Mouse (Mus musculus): Measurements from ENCODE around the gene Ramp3. TPM values are rescaled to one million over a fixed set of nuclear protein-coding genes. Genes with fewer than 3 reads are reported as not detected.

The Ramp3 gene
- polyA plus RNA-seq, 1 experiment from 2014 or later = 8.1 TPM

DNA sequence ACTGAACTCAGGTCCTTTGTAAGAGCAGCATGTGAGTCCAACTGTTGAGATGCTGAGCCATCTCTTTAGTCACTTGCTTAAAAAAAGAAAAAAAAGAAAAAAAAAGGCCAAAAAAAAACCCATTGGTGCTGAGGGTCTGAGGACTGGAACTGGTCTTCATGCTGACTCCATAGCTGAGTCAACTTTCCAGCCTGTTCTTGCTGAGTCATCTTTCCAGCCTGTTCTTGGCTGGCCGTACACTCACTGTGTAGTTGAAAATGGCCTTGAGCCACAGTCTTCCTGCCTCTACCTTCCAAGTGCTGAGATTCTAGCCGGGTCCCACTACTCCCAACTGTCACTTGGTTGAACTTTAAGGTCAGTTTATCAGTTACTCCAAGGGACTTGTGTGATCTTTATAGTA, 8.3 kb downstream of the Ramp3 start:
- Histone ChIP-seq H3K27me3 (replicated peaks; ENCODE audit: control insufficient read depth, insufficient read depth, low read length) (no peaks in the 10 kb centered on the region), H3K9me3 (ENCODE audit: control insufficient read depth, low read length) (no peaks in the 10 kb centered on the region), H3K4me1 (replicated peaks; ENCODE audit: control insufficient read depth, insufficient read depth, low read length) (no peaks in the 10 kb centered on the region), H3K27ac (ENCODE audit: low read length) (no peak overlapping the region), H3K9ac (replicated peaks; ENCODE audit: low read depth, low read length) (no peak overlapping the region), H3K4me3 (replicated peaks; ENCODE audit: low read length) (no peak overlapping the region), H3K36me3 (ENCODE audit: control insufficient read depth, insufficient read depth) (no peaks in the 10 kb centered on the region), H3K4me2 (ENCODE audit: low read length) (no peak overlapping the region)
- ATAC-seq = no peak
- WGBS = 83% methylated on average over 2 of the region's 2 CpGs

DNA sequence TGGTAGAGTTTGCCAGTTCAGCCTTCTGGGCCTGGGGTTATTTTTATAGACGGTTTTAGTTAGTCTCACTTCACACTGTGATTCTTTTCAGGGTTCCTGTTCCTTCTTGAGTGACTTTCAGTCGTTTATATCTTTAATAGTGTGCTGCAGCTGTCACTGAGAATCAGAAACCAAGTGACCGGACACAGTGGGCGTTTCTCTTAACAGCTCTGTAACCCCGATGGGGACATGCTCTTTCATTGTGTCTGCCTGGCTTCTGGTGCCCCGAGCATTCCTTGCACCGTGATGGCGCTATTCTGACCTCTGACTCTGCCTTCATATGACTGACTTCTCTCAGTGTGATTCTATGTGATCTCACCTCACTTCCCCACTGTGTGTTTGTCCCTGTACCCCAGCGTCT, 10.7 kb downstream of the Ramp3 start:
- 35% methylated on average over 9 of the region's 9 CpGs for WGBS

GRCm38 (mm10) chr11:6670044-6670443, 11.7 kb downstream of the Ramp3 start:
- no peak overlapping the region for H3K4me3 ChIP-seq (replicated peaks; ENCODE audit: low read length)
- no peaks in the 10 kb centered on the region for H3K36me3 ChIP-seq (ENCODE audit: control insufficient read depth, insufficient read depth)
- ATAC-seq = no peak
- H3K27ac ChIP-seq (ENCODE audit: low read length) = no peak overlapping the region
- no peak overlapping the region for H3K4me2 ChIP-seq (ENCODE audit: low read length)
- H3K4me1 ChIP-seq (replicated peaks; ENCODE audit: control insufficient read depth, insufficient read depth, low read length) = no peaks in the 10 kb centered on the region
- H3K9ac ChIP-seq (replicated peaks; ENCODE audit: low read depth, low read length) = no peak overlapping the region
- 51% methylated on average over 2 of the region's 2 CpGs for WGBS
- no peaks in the 10 kb centered on the region for H3K27me3 ChIP-seq (replicated peaks; ENCODE audit: control insufficient read depth, insufficient read depth, low read length)
- no peaks in the 10 kb centered on the region for H3K9me3 ChIP-seq (ENCODE audit: control insufficient read depth, low read length)

More for the DNA sequence above, 10.7 kb downstream of the Ramp3 start:
- Histone ChIP-seq H3K4me2 (ENCODE audit: low read length) (no peak overlapping the region), H3K27me3 (replicated peaks; ENCODE audit: control insufficient read depth, insufficient read depth, low read length) (no peaks in the 10 kb centered on the region), H3K4me3 (replicated peaks; ENCODE audit: low read length) (no peak overlapping the region), H3K36me3 (ENCODE audit: control insufficient read depth, insufficient read depth) (no peaks in the 10 kb centered on the region), H3K9ac (replicated peaks; ENCODE audit: low read depth, low read length) (no peak overlapping the region), H3K27ac (ENCODE audit: low read length) (no peak overlapping the region), H3K4me1 (replicated peaks; ENCODE audit: control insufficient read depth, insufficient read depth, low read length) (no peaks in the 10 kb centered on the region), H3K9me3 (ENCODE audit: control insufficient read depth, low read length) (no peaks in the 10 kb centered on the region)
- no peak for ATAC-seq

- no peaks in the 10 kb centered on the region for H3K27me3 ChIP-seq (replicated peaks; ENCODE audit: control insufficient read depth, insufficient read depth, low read length)
- H3K4me2 ChIP-seq (ENCODE audit: low read length) = no peak overlapping the region
- no peak overlapping the region for H3K27ac ChIP-seq (ENCODE audit: low read length)
- no peaks in the 10 kb centered on the region for H3K4me1 ChIP-seq (replicated peaks; ENCODE audit: control insufficient read depth, insufficient read depth, low read length)
- no peak overlapping the region for H3K9ac ChIP-seq (replicated peaks; ENCODE audit: low read depth, low read length)
- H3K9me3 ChIP-seq (ENCODE audit: control insufficient read depth, low read length) = no peaks in the 10 kb centered on the region
- ATAC-seq = no peak
- no peak overlapping the region for H3K4me3 ChIP-seq (replicated peaks; ENCODE audit: low read length)
- WGBS = 88% methylated on average over 4 of the region's 4 CpGs
- no peaks in the 10 kb centered on the region for H3K36me3 ChIP-seq (ENCODE audit: control insufficient read depth, insufficient read depth)
Measured at GRCm38 (mm10) chr11:6670826-6671225, 12.5 kb downstream of the Ramp3 start.

DNA sequence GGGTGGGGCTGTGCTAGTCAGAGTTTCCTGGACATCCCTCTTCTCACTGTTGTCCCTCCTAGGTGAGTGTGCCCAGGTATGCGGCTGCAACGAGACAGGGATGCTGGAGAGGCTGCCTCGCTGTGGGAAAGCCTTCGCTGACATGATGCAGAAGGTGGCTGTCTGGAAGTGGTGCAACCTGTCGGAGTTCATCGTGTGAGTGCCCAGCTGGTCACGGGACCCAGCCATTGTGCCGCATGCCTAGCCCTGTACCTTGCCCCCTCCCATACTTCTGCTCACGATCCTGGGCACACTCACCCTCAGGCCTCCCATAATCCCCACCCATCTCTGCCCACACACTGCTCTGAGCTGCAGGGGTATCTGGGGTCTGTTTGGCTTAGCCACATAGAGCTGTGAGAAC, 16.4 kb downstream of the Ramp3 start:
- ATAC-seq = no peak
- H3K9me3 ChIP-seq (ENCODE audit: control insufficient read depth, low read length) = no peaks in the 10 kb centered on the region
- no peaks in the 10 kb centered on the region for H3K36me3 ChIP-seq (ENCODE audit: control insufficient read depth, insufficient read depth)
- no peak overlapping the region for H3K9ac ChIP-seq (replicated peaks; ENCODE audit: low read depth, low read length)
- H3K27me3 ChIP-seq (replicated peaks; ENCODE audit: control insufficient read depth, insufficient read depth, low read length) = no peaks in the 10 kb centered on the region
- no peaks in the 10 kb centered on the region for H3K4me1 ChIP-seq (replicated peaks; ENCODE audit: control insufficient read depth, insufficient read depth, low read length)
- H3K4me2 ChIP-seq (ENCODE audit: low read length) = no peak overlapping the region
- WGBS = 88% methylated on average over 9 of the region's 9 CpGs
- no peak overlapping the region for H3K4me3 ChIP-seq (replicated peaks; ENCODE audit: low read length)
- H3K27ac ChIP-seq (ENCODE audit: low read length) = no peak overlapping the region

GRCm38 (mm10) chr11:6675402-6675801, 17.1 kb downstream of the Ramp3 start:
- H3K4me1 ChIP-seq (replicated peaks; ENCODE audit: control insufficient read depth, insufficient read depth, low read length) = no peaks in the 10 kb centered on the region
- 73% methylated on average over 7 of the region's 7 CpGs for WGBS

DNA sequence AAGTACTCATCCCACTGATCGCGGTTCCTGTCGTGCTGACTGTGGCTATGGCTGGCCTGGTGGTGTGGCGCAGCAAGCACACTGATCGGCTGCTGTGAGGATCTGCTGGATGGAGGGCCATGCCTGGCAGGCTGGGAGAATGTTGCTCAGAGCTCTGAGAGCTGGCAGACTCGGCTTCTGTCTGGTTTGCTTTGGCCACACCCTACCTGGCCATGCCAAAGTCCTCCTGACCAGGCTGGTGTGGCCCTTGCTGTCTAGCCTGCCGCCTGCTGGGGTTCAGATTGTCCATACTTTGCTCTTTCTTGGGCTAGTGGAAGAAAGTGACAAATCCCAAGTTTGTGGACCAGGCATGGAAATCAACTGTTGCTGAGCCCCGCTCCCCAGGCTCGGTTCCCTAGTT, 18.3 kb downstream of the Ramp3 start:
- H3K9ac ChIP-seq (replicated peaks; ENCODE audit: low read depth, low read length) = no peak overlapping the region
- H3K27me3 ChIP-seq (replicated peaks; ENCODE audit: control insufficient read depth, insufficient read depth, low read length) = no peaks in the 10 kb centered on the region
- WGBS = 93% methylated on average over 9 of the region's 9 CpGs
- no peaks in the 10 kb centered on the region for H3K36me3 ChIP-seq (ENCODE audit: control insufficient read depth, insufficient read depth)
- no peaks in the 10 kb centered on the region for H3K4me1 ChIP-seq (replicated peaks; ENCODE audit: control insufficient read depth, insufficient read depth, low read length)
- ATAC-seq = no peak
- H3K4me2 ChIP-seq (ENCODE audit: low read length) = no peak overlapping the region
- no peaks in the 10 kb centered on the region for H3K9me3 ChIP-seq (ENCODE audit: control insufficient read depth, low read length)
- H3K27ac ChIP-seq (ENCODE audit: low read length) = no peak overlapping the region
- H3K4me3 ChIP-seq (replicated peaks; ENCODE audit: low read length) = no peak overlapping the region

More at GRCm38 (mm10) chr11:6675402-6675801, 17.1 kb downstream of the Ramp3 start:
- no peaks in the 10 kb centered on the region for H3K9me3 ChIP-seq (ENCODE audit: control insufficient read depth, low read length)
- ATAC-seq = no peak
- H3K36me3 ChIP-seq (ENCODE audit: control insufficient read depth, insufficient read depth) = no peaks in the 10 kb centered on the region
- H3K4me3 ChIP-seq (replicated peaks; ENCODE audit: low read length) = no peak overlapping the region
- H3K27ac ChIP-seq (ENCODE audit: low read length) = no peak overlapping the region
- H3K27me3 ChIP-seq (replicated peaks; ENCODE audit: control insufficient read depth, insufficient read depth, low read length) = no peaks in the 10 kb centered on the region
- no peak overlapping the region for H3K9ac ChIP-seq (replicated peaks; ENCODE audit: low read depth, low read length)
- H3K4me2 ChIP-seq (ENCODE audit: low read length) = no peak overlapping the region

GRCm38 (mm10) chr11:6677530-6677929, 19.2 kb downstream of the Ramp3 start:
- no peaks in the 10 kb centered on the region for H3K27me3 ChIP-seq (replicated peaks; ENCODE audit: control insufficient read depth, insufficient read depth, low read length)
- ATAC-seq = no peak
- H3K27ac ChIP-seq (ENCODE audit: low read length) = no peak overlapping the region
- no peak overlapping the region for H3K4me2 ChIP-seq (ENCODE audit: low read length)
- 20% methylated on average over 7 of the region's 7 CpGs for WGBS
- no peaks in the 10 kb centered on the region for H3K4me1 ChIP-seq (replicated peaks; ENCODE audit: control insufficient read depth, insufficient read depth, low read length)
- no peak overlapping the region for H3K9ac ChIP-seq (replicated peaks; ENCODE audit: low read depth, low read length)
- no peaks in the 10 kb centered on the region for H3K36me3 ChIP-seq (ENCODE audit: control insufficient read depth, insufficient read depth)
- H3K9me3 ChIP-seq (ENCODE audit: control insufficient read depth, low read length) = no peaks in the 10 kb centered on the region
- no peak overlapping the region for H3K4me3 ChIP-seq (replicated peaks; ENCODE audit: low read length)

GRCm38 (mm10) chr11:6679694-6680396, 21.5 kb downstream of the Ramp3 start:
- H3K27me3 ChIP-seq (replicated peaks; ENCODE audit: control insufficient read depth, insufficient read depth, low read length) = no peaks in the 10 kb centered on the region
- H3K4me2 ChIP-seq (ENCODE audit: low read length) = no peak overlapping the region
- ATAC-seq = no peak
- no peaks in the 10 kb centered on the region for H3K9me3 ChIP-seq (ENCODE audit: control insufficient read depth, low read length)
- H3K4me1 ChIP-seq (replicated peaks; ENCODE audit: control insufficient read depth, insufficient read depth, low read length) = no peaks in the 10 kb centered on the region
- H3K27ac ChIP-seq (ENCODE audit: low read length) = no peak overlapping the region
- no peak overlapping the region for H3K4me3 ChIP-seq (replicated peaks; ENCODE audit: low read length)
- no peaks in the 10 kb centered on the region for H3K36me3 ChIP-seq (ENCODE audit: control insufficient read depth, insufficient read depth)
- no peak overlapping the region for H3K9ac ChIP-seq (replicated peaks; ENCODE audit: low read depth, low read length)
- WGBS = 76% methylated on average over 17 of the region's 17 CpGs

- Histone ChIP-seq H3K9me3 (ENCODE audit: control insufficient read depth, low read length) (no peaks in the 10 kb centered on the region), H3K36me3 (ENCODE audit: control insufficient read depth, insufficient read depth) (no peaks in the 10 kb centered on the region), H3K27me3 (replicated peaks; ENCODE audit: control insufficient read depth, insufficient read depth, low read length) (no peaks in the 10 kb centered on the region), H3K4me1 (replicated peaks; ENCODE audit: control insufficient read depth, insufficient read depth, low read length) (no peaks in the 10 kb centered on the region), H3K27ac (ENCODE audit: low read length) (no peak overlapping the region), H3K9ac (replicated peaks; ENCODE audit: low read depth, low read length) (no peak overlapping the region), H3K4me3 (replicated peaks; ENCODE audit: low read length) (no peak overlapping the region), H3K4me2 (ENCODE audit: low read length) (no peak overlapping the region)
- WGBS = 38% methylated on average over 10 of the region's 10 CpGs
- no peak for ATAC-seq
Measured at GRCm38 (mm10) chr11:6680397-6680818, 22.1 kb downstream of the Ramp3 start.

Measured in forebrain, embryonic 16.5 days (tissue).